Mouse (Mus musculus): ENCODE measurements at regions not wholly inside any gene's neighbourhood (a gene's known extent, or its start where the extent isn't known, plus 50 kb on each side); places are given as distances from the start of the nearest gene placed in this dataset.

DNA sequence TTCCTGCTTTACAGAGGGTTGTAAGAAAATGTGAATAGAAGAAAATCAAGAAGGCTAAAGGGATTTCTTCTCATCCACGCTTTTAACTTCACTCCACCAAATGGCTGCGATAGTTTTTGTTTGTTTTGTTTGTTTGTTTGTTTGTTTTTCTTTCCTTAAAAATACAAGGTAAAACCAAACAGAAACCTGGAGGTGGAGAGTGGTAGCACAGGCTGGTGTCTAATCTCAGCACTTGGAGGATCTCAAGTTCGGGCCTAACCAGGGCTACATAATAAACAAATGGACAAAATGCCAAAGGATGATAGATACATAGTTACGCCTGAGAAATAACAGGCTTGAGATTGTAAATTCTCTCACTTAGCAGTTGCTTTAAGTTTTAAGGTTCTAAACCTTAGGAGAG is 50.8 kb upstream of the Mboat1 start:
- in situ Hi-C loops (cut with MboI): loop anchor here (5.0 kb wide), 1 partner anchor 228 kb away; the partner anchor contains the start of gene Cdkal1

GRCm38 (mm10) chr13:30085005-30085404 is 51.3 kb upstream of the Mboat1 start:
- in situ Hi-C loops (cut with MboI): loop anchor here (5.0 kb wide), 1 partner anchor 228 kb away; the partner anchor contains the start of gene Cdkal1

- in situ Hi-C loops (cut with MboI): no loop called here
Measured at GRCm38 (mm10) chr13:30084386-30084785, 51.9 kb upstream of the Mboat1 start.

- in situ Hi-C loops (cut with MboI): no loop called here
Measured at GRCm38 (mm10) chr13:30083949-30084348, 52.3 kb upstream of the Mboat1 start.

DNA sequence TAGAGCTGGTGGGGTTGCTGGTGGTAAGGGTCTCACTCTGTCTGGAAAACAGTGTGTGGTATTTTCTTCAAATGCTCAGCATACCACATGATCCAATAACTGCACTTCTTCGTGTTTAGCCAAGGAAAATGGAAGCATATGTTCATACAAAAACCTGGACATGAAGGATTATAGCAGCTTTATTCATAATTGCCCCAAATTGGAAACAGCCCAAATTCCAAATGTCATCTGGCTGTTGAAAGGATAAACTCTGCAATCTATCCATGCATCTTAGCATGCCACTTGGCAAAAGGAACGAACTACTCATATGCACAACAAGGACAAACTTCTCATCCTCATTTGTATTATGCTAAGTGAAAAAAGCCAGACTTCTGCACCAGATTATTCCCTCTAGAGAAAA is 53.5 kb upstream of the Mboat1 start:
- in situ Hi-C loops (cut with MboI): no loop called here

DNA sequence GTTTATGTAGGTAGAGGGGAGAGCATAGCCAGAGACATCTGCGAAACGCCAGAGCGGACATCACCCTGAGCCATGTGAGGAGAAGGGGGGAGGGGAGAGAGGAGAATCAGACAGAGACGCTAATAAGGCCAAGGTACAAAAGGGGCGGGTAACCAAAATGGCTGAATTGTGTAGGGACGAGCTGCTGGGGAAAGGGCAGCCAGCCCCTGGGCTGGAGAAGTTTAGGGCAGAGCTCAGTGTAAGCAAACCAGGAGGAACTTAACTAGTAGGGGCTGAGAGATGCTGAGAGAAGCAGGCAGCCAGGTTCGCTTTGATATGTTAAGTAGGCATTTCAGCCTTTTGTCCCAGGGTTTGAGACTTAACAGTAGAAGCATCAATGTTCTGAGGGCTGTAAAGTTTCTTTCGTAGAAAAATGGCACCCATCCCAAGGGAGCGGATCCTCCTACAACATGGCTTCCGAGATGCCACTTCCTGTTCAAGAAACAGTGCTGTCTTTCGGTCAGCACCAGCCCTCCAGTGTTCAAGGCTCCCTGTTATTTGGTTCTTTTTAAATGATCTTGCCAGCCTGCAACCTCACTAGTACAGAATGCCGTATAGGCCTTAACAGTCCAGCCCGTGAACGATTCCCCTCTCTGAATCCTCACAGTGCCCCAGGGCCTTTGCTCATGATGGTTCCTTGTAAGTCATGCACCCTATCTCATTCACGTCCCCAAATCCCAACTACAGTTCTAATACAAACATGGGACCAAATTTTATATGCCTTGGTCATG is 55.4 kb upstream of the Mboat1 start:
- in situ Hi-C loops (cut with MboI): no loop called here

DNA sequence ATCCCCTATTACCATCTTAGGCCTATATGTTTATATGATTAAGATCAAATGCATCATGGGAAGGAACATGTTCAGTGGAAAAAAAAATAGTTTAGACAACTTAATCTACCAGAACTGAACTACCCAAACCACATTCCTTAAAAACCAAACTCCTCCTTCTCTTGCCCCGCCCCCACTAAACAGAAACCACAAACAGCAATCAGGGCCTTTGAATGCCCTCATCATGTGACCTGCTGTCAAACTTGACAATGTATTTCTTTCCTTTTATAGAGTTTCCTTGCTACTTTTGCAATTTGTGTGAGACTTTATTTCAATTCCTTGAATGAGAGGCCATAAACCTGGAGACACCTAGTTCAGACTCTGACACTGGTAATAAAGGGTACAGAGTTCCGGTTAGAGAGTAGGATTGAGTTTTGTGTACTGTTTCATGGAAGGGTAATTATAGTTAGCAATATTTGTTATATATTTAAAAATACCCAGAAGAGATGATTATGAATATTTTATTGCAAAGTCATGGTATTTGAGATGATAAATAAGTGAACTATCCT is 61.7 kb upstream of the Mboat1 start:
- in situ Hi-C loops (cut with MboI): no loop called here

DNA sequence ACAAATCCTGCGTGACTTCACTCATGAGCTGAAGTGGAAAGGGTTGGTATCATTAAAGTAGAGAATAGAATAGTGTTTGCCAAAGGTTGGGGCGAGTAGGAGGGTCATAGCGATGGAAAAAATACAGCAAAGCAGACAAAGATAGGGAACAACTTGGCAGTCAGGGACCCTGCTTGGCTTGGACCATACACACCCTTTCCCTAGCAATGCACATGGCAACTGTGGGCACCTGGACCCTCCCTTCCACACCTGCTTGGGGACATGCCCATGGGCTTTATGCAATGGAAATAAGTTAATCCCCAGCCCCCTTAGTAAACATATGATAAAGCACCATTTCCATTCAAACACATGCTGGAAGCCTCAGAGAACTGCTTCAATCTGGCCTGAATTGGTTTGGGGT is 62.2 kb upstream of the Mboat1 start:
- in situ Hi-C loops (cut with MboI): no loop called here

GRCm38 (mm10) chr13:30069397-30069796 is 66.9 kb upstream of the Mboat1 start:
- in situ Hi-C loops (cut with MboI): no loop called here

GRCm38 (mm10) chr13:30067581-30068375 is 68.5 kb upstream of the Mboat1 start:
- in situ Hi-C loops (cut with MboI): no loop called here

- in situ Hi-C loops (cut with MboI): no loop called here
Measured at GRCm38 (mm10) chr13:30065520-30065919, 70.8 kb upstream of the Mboat1 start.

GRCm38 (mm10) chr13:30063741-30064140 is 72.5 kb upstream of the Mboat1 start:
- in situ Hi-C loops (cut with MboI): no loop called here

- in situ Hi-C loops (cut with MboI): no loop called here
Measured at GRCm38 (mm10) chr13:30062285-30062684, 74.0 kb upstream of the Mboat1 start.

DNA sequence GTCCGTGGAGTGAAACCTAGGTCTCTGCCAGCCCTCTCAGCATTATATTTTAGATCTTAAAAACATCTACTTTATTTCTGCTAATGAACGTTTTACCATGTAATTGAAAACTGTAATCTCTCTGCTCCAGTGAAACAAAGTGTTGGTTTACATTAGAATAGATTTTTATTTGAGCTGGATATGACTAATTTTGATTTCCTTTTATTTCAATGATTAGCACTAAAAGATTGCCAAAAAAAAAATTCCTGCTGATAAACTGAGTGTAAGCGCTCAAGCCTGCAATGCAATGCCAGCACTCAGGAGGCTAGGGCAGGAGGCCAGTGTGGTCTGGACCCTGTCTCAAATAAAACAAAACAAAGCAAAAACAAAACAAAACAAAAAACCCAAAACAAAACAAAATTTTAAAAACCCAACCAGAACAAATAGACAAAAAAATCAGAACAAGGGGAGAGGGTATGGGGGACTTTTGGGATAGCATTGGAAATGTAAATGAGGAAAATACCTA is 69.3 kb upstream of the E2f3 start:
- in situ Hi-C loops (cut with MboI): no loop called here

DNA sequence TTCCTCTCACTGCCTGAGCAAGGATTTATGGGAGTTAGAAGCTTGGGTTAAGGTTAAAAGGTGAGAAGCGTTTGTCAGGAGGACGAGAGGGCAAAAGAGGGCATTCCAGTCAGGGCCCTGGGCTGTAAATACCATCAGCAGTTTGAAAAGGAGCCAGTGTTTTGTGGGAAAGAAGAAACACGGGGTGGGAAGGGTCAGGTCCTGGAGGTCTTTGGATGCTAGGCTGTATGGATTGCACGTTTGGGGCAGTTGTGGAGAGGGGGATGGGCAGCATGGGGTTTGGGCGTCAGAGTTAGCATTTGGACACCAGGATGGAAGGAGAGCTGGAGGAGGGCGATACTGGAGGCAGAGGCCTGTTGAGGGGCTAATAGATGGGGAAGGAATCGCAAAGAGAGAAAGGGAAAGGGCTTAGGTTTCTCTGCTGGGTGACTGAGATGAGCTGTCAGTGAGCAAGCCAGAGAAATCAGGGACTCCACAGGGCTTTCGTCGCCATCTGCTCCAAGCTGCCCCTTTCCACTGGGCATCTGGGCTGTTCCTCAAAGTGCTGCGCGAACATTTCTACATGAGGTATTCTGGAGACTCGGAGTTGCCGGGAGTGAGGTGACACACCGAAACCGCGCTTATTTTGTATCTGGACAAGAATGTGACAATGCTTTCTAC is 66.2 kb upstream of the E2f3 start:
- in situ Hi-C loops (cut with MboI): no loop called here

DNA sequence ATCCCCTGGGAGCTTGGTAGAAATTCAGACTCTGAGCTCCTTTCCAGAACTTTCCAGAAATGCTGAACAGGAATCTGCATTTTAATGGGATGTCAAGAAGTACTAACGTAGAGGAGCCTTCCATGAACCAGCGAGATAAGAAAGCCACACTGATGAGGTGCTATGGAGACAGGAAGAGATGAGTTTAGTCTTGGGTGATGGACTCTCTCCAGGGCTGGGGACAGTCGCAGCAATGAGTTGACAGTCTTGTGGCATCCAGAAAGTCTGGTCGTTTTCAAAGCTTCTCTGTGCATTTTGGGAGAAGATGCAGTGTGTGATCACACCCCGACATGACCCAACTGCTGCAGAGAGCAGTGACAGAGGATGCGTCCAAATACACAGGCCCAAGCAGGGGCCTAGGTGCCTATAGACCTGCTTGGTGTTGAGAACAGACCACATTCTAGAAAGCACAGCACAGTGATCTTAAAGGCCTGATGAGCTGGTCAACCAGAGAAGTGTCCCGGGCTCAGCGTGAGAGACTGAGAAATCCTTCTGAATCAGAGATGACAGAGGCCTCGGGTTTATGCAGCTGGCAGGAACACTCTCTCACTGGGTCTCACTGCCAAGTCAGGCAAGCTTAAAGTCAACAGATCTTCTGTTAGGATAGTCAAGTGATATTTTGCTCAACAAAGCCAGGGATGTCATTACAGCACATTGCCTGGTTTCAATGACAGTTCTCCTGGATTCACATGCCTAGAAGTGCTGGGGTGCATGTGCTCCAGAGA is 65.1 kb upstream of the E2f3 start:
- in situ Hi-C loops (cut with MboI): no loop called here

DNA sequence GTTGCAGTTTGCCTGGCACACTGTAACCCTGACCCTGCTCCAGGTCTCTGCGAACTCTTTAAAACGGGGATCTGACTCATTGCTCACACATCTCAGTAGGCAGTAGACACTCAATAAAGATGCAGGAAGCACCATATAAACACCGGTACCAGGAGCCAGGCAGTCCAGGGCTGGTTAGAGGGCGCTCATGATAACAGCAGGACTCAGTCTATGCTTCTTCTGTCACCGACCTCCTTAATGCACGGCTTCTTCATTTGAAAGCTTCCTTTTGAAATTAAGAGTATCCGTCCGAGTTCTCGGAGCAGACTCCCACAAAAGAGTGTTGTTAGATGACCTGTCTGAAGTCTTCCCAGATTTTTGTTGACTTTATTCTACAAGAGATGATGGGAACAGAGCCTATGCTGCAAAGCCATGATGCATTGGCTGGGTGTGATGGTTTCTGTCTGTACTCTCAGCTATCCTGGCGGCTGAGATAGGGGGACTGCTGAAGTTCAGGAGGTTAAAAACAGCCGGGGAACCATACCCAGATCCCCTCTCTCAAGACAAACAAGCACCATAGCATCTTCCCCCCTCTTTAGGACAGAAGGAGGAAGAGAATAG is 62.5 kb upstream of the E2f3 start:
- in situ Hi-C loops (cut with MboI): no loop called here

GRCm38 (mm10) chr13:30046504-30047169 is 60.8 kb upstream of the E2f3 start:
- in situ Hi-C loops (cut with MboI): no loop called here

DNA sequence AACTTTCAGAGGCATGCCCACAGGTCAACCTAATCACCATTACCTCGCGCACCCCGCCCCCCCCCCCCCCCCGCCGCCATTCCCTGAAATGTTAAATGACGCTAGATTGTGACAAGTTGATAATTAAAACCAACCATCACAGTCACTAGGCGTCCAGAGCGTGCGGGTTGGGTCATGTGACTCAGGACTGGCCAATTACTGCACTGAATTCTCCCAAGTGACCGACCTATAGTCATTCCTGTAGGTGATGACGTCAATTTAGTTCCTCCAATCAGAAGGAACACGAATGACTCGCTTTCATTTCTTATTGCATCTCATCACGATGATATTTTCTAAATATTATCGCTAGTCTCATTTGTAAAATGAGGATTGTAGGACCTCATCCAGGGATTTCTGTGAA is 60.2 kb upstream of the E2f3 start:
- in situ Hi-C loops (cut with MboI): no loop called here

DNA sequence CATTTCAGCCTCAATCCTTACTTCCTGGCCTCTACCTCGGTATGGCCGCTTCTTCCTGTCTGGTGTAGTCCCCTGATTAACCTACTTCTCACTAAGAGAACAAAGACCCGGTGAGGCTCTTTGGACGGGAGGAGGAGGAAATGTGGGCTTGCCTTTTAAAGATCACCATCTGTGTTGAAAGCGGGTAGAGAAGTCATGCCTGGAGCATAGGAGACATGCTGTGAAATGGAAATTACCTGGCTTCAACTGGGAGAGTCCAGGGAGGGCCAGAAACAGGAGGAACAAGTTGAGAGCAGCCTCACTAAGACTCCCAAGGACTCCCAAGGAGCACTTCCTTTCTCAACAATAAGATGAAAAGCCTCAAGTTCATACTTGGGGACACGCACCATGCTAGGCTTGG is 59.4 kb upstream of the E2f3 start:
- in situ Hi-C loops (cut with MboI): no loop called here

Data from mature B cell (primary cell).